22 mouse cellular contexts compared by ENCODE assay signal in genomic region chr4:82398282-82398681, GRCm38 (mm10).
DNase-seq lines count a peak whose midpoint lies in the region; ATAC-seq and TF ChIP-seq lines count a peak whose summit lies in the region.
"Had no signal": no experiment of that assay in that cellular context is flagged by ENCODE, and none has a peak within 500 bp of the region (broad histone marks: within the 10 kb centered on the region; RNA-seq: fewer than 3 reads in every experiment).

No protein-coding gene starts in this region.

- no peak overlapping the region for H3K4me2 ChIP-seq in limb, embryonic 15.5 days
- no peak overlapping the region for H3K4me2 ChIP-seq in CH12.LX (ENCODE audit: insufficient read depth, low read depth, poor library complexity, severe bottlenecking)
- H3K4me2 ChIP-seq: embryonic facial prominence, embryonic 12.5 days; forebrain, embryonic 13.5 days; forebrain, embryonic 15.5 days had no signal

- no peak for ATAC-seq in limb, embryonic 15.5 days (ENCODE audit: insufficient number of reproducible peaks, low FRiP score, low TSS enrichment, low read depth)
- ATAC-seq: activated CD4-positive, CD25-positive, alpha-beta regulatory T cell, adult 4 months; CD4-positive, CD25-positive, alpha-beta regulatory T cell, adult 4 months; forebrain, embryonic 13.5 days; forebrain, embryonic 15.5 days; forebrain, postnatal 0 days; Patski had no signal

- TF ChIP-seq POLR2A in CH12.LX (IDR thresholded peaks at IDR 0.05; ENCODE audit: low read depth, low read length): no peak

- dilution Hi-C loops in CH12.LX (cut with MboI; ENCODE audit: extremely low pct_ligation_motif_present, extremely low pct_unique_long_range_greater_than_20kb, low sequenced_read_pairs): no loop called here

- no peaks in the 10 kb centered on the region for H3K27me3 ChIP-seq in limb, embryonic 15.5 days
- no peaks in the 10 kb centered on the region for H3K27me3 ChIP-seq in limb, embryonic 10.5 days (ENCODE audit: low read depth, poor library complexity, severe bottlenecking)
- H3K27me3 ChIP-seq in CH12.LX (replicated peaks): no peaks in the 10 kb centered on the region
- H3K27me3 ChIP-seq: embryonic facial prominence, embryonic 12.5 days; forebrain, embryonic 13.5 days; forebrain, embryonic 15.5 days; Patski had no signal

- intact Hi-C loops in gastrocnemius, adult 2 months (cut with DNase I): no loop called here
- intact Hi-C loops in gastrocnemius, postnatal 36 days (cut with DNase I): no loop called here

- no peaks in the 10 kb centered on the region for H3K9me3 ChIP-seq in limb, embryonic 15.5 days
- no peaks in the 10 kb centered on the region for H3K9me3 ChIP-seq in limb, embryonic 10.5 days (replicated peaks)
- H3K9me3 ChIP-seq in CH12.LX (replicated peaks; ENCODE audit: low read length): no peaks in the 10 kb centered on the region
- H3K9me3 ChIP-seq: embryonic facial prominence, embryonic 10.5 days; embryonic facial prominence, embryonic 12.5 days; forebrain, embryonic 13.5 days; forebrain, embryonic 15.5 days had no signal

- no peak for TF ChIP-seq RAD21 in CH12.LX (IDR thresholded peaks at IDR 0.05; ENCODE audit: low read depth, low read length)

- H3K27ac ChIP-seq in gastrocnemius, adult 2 months: peak overlapping the region; percentile 64; the same call in 1 of the 2 replicates
- H3K27ac ChIP-seq in limb, embryonic 15.5 days: 0 out of 2 replicates have a peak overlapping the region, but pooled peaks have one; percentile 35
- H3K27ac ChIP-seq in limb, embryonic 10.5 days: no peak overlapping the region
- H3K27ac ChIP-seq in CH12.LX (ENCODE audit: insufficient read depth, low read depth): no peak overlapping the region
- H3K27ac ChIP-seq in brown adipose tissue, adult 24 weeks (replicated peaks; ENCODE audit: low read depth, low read length): peak overlapping the region; percentile 21
- H3K27ac ChIP-seq: embryonic facial prominence, embryonic 10.5 days; forebrain, embryonic 13.5 days; forebrain, embryonic 15.5 days had no signal

- no peaks in the 10 kb centered on the region for H3K79me2 ChIP-seq in CH12.LX (replicated peaks; ENCODE audit: control insufficient read depth, extremely low read depth, insufficient read depth, poor library complexity, severe bottlenecking)

- peaks cover 33% of the 10 kb centered on the region for H3K4me1 ChIP-seq in limb, embryonic 15.5 days
- H3K4me1 ChIP-seq in limb, embryonic 10.5 days: peaks cover 47% of the 10 kb centered on the region
- H3K4me1 ChIP-seq in CH12.LX (ENCODE audit: control insufficient read depth in 1 of 2, insufficient read depth in 2 of 2): peaks cover 0 to 4% of the 10 kb centered on the region in 2 experiments; a peak in 1 of 4 replicates
- peaks cover 41% of the 10 kb centered on the region for H3K4me1 ChIP-seq in brown adipose tissue, adult 24 weeks (ENCODE audit: control insufficient read depth, insufficient read depth, insufficient read length, low read length)

- H3K36me3 ChIP-seq in limb, embryonic 15.5 days: no peaks in the 10 kb centered on the region
- no peaks in the 10 kb centered on the region for H3K36me3 ChIP-seq in limb, embryonic 10.5 days
- H3K36me3 ChIP-seq in CH12.LX (replicated peaks in 1 of 2; ENCODE audit: control insufficient read depth in 1 of 2, insufficient read depth in 1 of 2, low read length in 1 of 2): no peaks in the 10 kb centered on the region
- H3K36me3 ChIP-seq: embryonic facial prominence, embryonic 10.5 days; embryonic facial prominence, embryonic 12.5 days; forebrain, embryonic 15.5 days; G1E had no signal

- H3K4me3 ChIP-seq in gastrocnemius, adult 2 months: no peak overlapping the region
- H3K4me3 ChIP-seq in limb, embryonic 15.5 days: no peak overlapping the region
- H3K4me3 ChIP-seq in limb, embryonic 10.5 days: no peak overlapping the region
- no peak overlapping the region for H3K4me3 ChIP-seq in CH12.LX (replicated peaks in 1 of 3; ENCODE audit: low read depth in 2 of 3, low read length in 2 of 3, poor library complexity in 1 of 3)
- H3K4me3 ChIP-seq in brown adipose tissue, adult 24 weeks (ENCODE audit: insufficient read depth, low read depth, low read length): no peak overlapping the region
- H3K4me3 ChIP-seq: embryonic facial prominence, embryonic 10.5 days; embryonic facial prominence, embryonic 12.5 days; forebrain, embryonic 13.5 days; forebrain, embryonic 15.5 days had no signal

- TF ChIP-seq EP300 in CH12.LX (IDR thresholded peaks at IDR 0.05; ENCODE audit: low read length): no peak

- no peak overlapping the region for H3K9ac ChIP-seq in limb, embryonic 15.5 days
- H3K9ac ChIP-seq in CH12.LX (ENCODE audit: insufficient read depth, low read depth): no peak overlapping the region
- H3K9ac ChIP-seq: embryonic facial prominence, embryonic 12.5 days; forebrain, embryonic 13.5 days; forebrain, embryonic 15.5 days; forebrain, postnatal 0 days had no signal

- in situ Hi-C loops in CH12.LX (cut with MboI; ENCODE audit: low pct_ligation_motif_present, low pct_unique_long_range_greater_than_20kb, low sequenced_read_pairs): no loop called here

- TF ChIP-seq CTCF in gastrocnemius, adult 2 months (IDR thresholded peaks at IDR 0.05): no peak
- no peak for TF ChIP-seq CTCF in CH12.LX (conservative IDR thresholded peaks at IDR 0.05 in 1 of 2, IDR thresholded peaks at IDR 0.05 in 1 of 2; ENCODE audit: low read depth in 2 of 2, low read length in 2 of 2)

- WGBS in limb, embryonic 15.5 days: 55% methylated on average over 2 of the region's 2 CpGs
- WGBS in limb, embryonic 10.5 days: 76% methylated on average over 2 of the region's 2 CpGs

- DNase-seq in gastrocnemius, adult 2 months: no peak
- no peak for DNase-seq in gastrocnemius, postnatal 36 days
- no peak for DNase-seq in limb, embryonic 10.5 days (ENCODE audit: low spot score)
- DNase-seq in CH12.LX (ENCODE audit: extremely low read depth): no peak
- no peak for DNase-seq in adrenal gland, postnatal 10 days
- DNase-seq: adrenal gland, adult 8-10 months; adrenal gland, postnatal 25 days; B cell, adult 2 months; cerebellum, adult 11-12 months; cerebellum, adult 2 months; cerebellum, adult 9-10 months; forebrain, postnatal 0 days had no signal

TF ChIP-seq in CH12.LX, 34 proteins besides CTCF, POLR2A, EP300 and RAD21:
- TF ChIP-seq ZKSCAN1 (IDR thresholded peaks at IDR 0.05; ENCODE audit: borderline replicate concordance, low read depth, low read length) (no peak), MAFK (IDR thresholded peaks at IDR 0.05; ENCODE audit: insufficient replicate concordance, low read length) (peak; percentile 71; the same call in 1 of the 2 replicates)

Comparison
In these comparisons a context has a peak if more than half of its experiments do, and no peak if none do; other contexts are left out.
1. H3K27ac ChIP-seq: peak in gastrocnemius, adult 2 months (single experiment), limb, embryonic 15.5 days (single experiment) and brown adipose tissue, adult 24 weeks (single experiment); none in limb, embryonic 10.5 days (single experiment) and CH12.LX (single experiment).